Mouse (Mus musculus) brain, embryonic 14.5 days (tissue): ENCODE data around the gene Stx8.

ENCODE experiments used
- CTCF ChIP-seq: fragments of 200-500 bp; IDR thresholded peaks from 2 replicates; pipeline ENCODE4 v1.5.1; 2012; ENCODE audit warnings: inconsistent platforms, mild to moderate bottlenecking, moderate library complexity, borderline replicate concordance; ENCODE audit not compliant: insufficient read depth, insufficient read length; ENCODE audit errors: extremely low read depth
- POLR2A ChIP-seq: fragments of 200-500 bp; IDR thresholded peaks from 2 replicates; pipeline ENCODE4 v1.6.1; 2012; ENCODE audit warnings: mild to moderate bottlenecking, inconsistent platforms, borderline replicate concordance; ENCODE audit not compliant: poor library complexity, insufficient read depth, insufficient read length, severe bottlenecking; ENCODE audit errors: extremely low read depth

GRCm38 (mm10) chr11:68203658-68204315, 237.8 kb downstream of the Stx8 start:
- TF ChIP-seq POLR2A, result no peak
- TF ChIP-seq CTCF, result no peak
